Mouse (Mus musculus): Measurements from ENCODE around the gene Eme1. TPM values are rescaled to one million over a fixed set of nuclear protein-coding genes. Genes with fewer than 3 reads are reported as not detected.
A peak's percentile ranks its signal among the peaks of the same experiment; 100 is the strongest.

The Eme1 gene
- polyA plus RNA-seq, 1 experiment from 2014 or later, result 52.6 TPM

GRCm38 (mm10) chr11:94687178-94687577, 33.4 kb upstream of the Eme1 start:
- Histone ChIP-seq H3K4me3 (ENCODE audit: low read depth, low read length) (no peak overlapping the region), H3K4me1 (ENCODE audit: control insufficient read depth, insufficient read depth, low read length) (no peaks in the 10 kb centered on the region), H3K9me3 (ENCODE audit: control insufficient read depth, low read length) (no peaks in the 10 kb centered on the region), H3K36me3 (ENCODE audit: control insufficient read depth, insufficient read depth, low read length) (no peaks in the 10 kb centered on the region), H3K9ac (ENCODE audit: low read length) (no peak overlapping the region), H3K27ac (replicated peaks; ENCODE audit: low read depth, low read length) (no peak overlapping the region), H3K27me3 (ENCODE audit: control insufficient read depth, insufficient read depth, low read length) (no peaks in the 10 kb centered on the region), H3K4me2 (ENCODE audit: low read depth, severe bottlenecking) (no peak overlapping the region)
- WGBS, result 87% methylated on average over 6 of the region's 6 CpGs
- DNase-seq (ENCODE audit: low spot score) (no peak), ATAC-seq (ENCODE audit: insufficient number of reproducible peaks, low FRiP score, low TSS enrichment, low read depth) (no peak)

DNA sequence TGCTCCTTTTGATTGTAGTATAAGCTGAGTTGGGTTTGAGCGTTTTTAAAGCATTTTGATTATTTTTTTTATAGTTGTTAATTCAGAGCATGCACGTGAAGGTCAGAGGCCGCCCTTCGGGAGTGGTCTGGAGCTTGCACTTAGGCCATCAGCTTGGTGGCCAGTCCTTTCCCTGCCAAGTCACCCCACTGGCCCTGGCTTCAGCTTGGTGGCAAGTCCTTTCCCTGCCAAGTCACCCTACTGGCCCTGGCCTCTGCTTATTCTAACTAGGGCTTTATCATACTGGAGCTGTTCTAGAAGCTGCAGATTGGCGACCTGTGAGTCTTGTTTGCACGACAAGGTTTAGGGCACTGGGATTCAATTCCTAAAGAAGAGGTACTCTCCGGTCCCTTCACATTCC, 28.7 kb upstream of the Eme1 start:
- Histone ChIP-seq H3K4me1 (ENCODE audit: control insufficient read depth, insufficient read depth, low read length) (peaks cover 4% of the 10 kb centered on the region), H3K27me3 (ENCODE audit: control insufficient read depth, insufficient read depth, low read length) (no peaks in the 10 kb centered on the region), H3K36me3 (ENCODE audit: control insufficient read depth, insufficient read depth, low read length) (no peaks in the 10 kb centered on the region), H3K4me3 (ENCODE audit: low read depth, low read length) (no peak overlapping the region), H3K4me2 (ENCODE audit: low read depth, severe bottlenecking) (no peak overlapping the region), H3K9me3 (ENCODE audit: control insufficient read depth, low read length) (no peaks in the 10 kb centered on the region), H3K9ac (ENCODE audit: low read length) (no peak overlapping the region), H3K27ac (replicated peaks; ENCODE audit: low read depth, low read length) (no peak overlapping the region)
- DNase-seq (ENCODE audit: low spot score), result no peak
- ATAC-seq (ENCODE audit: insufficient number of reproducible peaks, low FRiP score, low TSS enrichment, low read depth), result no peak
- 84% methylated on average over 7 of the region's 7 CpGs for WGBS

- Histone ChIP-seq H3K9ac (ENCODE audit: low read length) (no peak overlapping the region), H3K4me2 (ENCODE audit: low read depth, severe bottlenecking) (no peak overlapping the region), H3K36me3 (ENCODE audit: control insufficient read depth, insufficient read depth, low read length) (no peaks in the 10 kb centered on the region), H3K4me1 (ENCODE audit: control insufficient read depth, insufficient read depth, low read length) (peaks cover 4% of the 10 kb centered on the region), H3K27me3 (ENCODE audit: control insufficient read depth, insufficient read depth, low read length) (no peaks in the 10 kb centered on the region), H3K27ac (replicated peaks; ENCODE audit: low read depth, low read length) (no peak overlapping the region), H3K4me3 (ENCODE audit: low read depth, low read length) (no peak overlapping the region), H3K9me3 (ENCODE audit: control insufficient read depth, low read length) (no peaks in the 10 kb centered on the region)
- WGBS, result 77% methylated on average over 4 of the region's 4 CpGs
- no peak for ATAC-seq (ENCODE audit: insufficient number of reproducible peaks, low FRiP score, low TSS enrichment, low read depth)
- DNase-seq (ENCODE audit: low spot score), result no peak
Observed at GRCm38 (mm10) chr11:94681640-94682039, 27.9 kb upstream of the Eme1 start.

DNA sequence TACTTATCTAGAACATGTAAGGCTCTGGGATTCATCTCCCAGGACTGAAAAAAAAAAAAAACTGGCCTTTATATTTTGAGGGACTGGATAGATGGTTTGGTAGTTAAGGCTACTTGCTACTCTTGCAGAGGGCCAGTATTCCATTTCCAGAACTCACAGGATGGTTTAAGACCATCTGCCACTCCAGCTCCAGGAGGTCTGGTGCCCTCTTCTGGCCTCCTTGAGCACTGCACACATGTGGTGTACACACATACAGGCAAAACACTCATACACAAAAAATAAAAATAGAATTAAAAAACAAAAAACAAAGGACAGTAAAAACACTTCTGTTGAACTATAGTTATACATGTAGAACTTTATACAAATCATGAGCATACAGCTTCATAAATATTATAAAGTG, 26.9 kb upstream of the Eme1 start:
- H3K4me1 ChIP-seq (ENCODE audit: control insufficient read depth, insufficient read depth, low read length), result peaks cover 13% of the 10 kb centered on the region
- H3K9ac ChIP-seq (ENCODE audit: low read length), result no peak overlapping the region
- H3K4me3 ChIP-seq (ENCODE audit: low read depth, low read length), result no peak overlapping the region
- H3K4me2 ChIP-seq (ENCODE audit: low read depth, severe bottlenecking), result no peak overlapping the region
- ATAC-seq (ENCODE audit: insufficient number of reproducible peaks, low FRiP score, low TSS enrichment, low read depth) (no peak), DNase-seq (ENCODE audit: low spot score) (no peak)
- H3K27me3 ChIP-seq (ENCODE audit: control insufficient read depth, insufficient read depth, low read length), result no peaks in the 10 kb centered on the region
- no peak overlapping the region for H3K27ac ChIP-seq (replicated peaks; ENCODE audit: low read depth, low read length)
- no peaks in the 10 kb centered on the region for H3K9me3 ChIP-seq (ENCODE audit: control insufficient read depth, low read length)
- H3K36me3 ChIP-seq (ENCODE audit: control insufficient read depth, insufficient read depth, low read length), result no peaks in the 10 kb centered on the region

- Histone ChIP-seq H3K4me3 (ENCODE audit: low read depth, low read length) (peak overlapping the region; percentile 85), H3K27me3 (ENCODE audit: control insufficient read depth, insufficient read depth, low read length) (no peaks in the 10 kb centered on the region), H3K9me3 (ENCODE audit: control insufficient read depth, low read length) (no peaks in the 10 kb centered on the region), H3K9ac (ENCODE audit: low read length) (peak overlapping the region; percentile 96; the same call in 1 of the 2 replicates), H3K4me1 (ENCODE audit: control insufficient read depth, insufficient read depth, low read length) (peaks cover 14% of the 10 kb centered on the region), H3K36me3 (ENCODE audit: control insufficient read depth, insufficient read depth, low read length) (no peaks in the 10 kb centered on the region), H3K4me2 (ENCODE audit: low read depth, severe bottlenecking) (peak overlapping the region; percentile 83), H3K27ac (replicated peaks; ENCODE audit: low read depth, low read length) (no peak overlapping the region)
- peak; percentile 72 for ATAC-seq (ENCODE audit: insufficient number of reproducible peaks, low FRiP score, low TSS enrichment, low read depth)
- WGBS, result 32% methylated on average over 15 of the region's 15 CpGs
- no peak for DNase-seq (ENCODE audit: low spot score)
Observed at GRCm38 (mm10) chr11:94677607-94678145, 23.9 kb upstream of the Eme1 start.

DNA sequence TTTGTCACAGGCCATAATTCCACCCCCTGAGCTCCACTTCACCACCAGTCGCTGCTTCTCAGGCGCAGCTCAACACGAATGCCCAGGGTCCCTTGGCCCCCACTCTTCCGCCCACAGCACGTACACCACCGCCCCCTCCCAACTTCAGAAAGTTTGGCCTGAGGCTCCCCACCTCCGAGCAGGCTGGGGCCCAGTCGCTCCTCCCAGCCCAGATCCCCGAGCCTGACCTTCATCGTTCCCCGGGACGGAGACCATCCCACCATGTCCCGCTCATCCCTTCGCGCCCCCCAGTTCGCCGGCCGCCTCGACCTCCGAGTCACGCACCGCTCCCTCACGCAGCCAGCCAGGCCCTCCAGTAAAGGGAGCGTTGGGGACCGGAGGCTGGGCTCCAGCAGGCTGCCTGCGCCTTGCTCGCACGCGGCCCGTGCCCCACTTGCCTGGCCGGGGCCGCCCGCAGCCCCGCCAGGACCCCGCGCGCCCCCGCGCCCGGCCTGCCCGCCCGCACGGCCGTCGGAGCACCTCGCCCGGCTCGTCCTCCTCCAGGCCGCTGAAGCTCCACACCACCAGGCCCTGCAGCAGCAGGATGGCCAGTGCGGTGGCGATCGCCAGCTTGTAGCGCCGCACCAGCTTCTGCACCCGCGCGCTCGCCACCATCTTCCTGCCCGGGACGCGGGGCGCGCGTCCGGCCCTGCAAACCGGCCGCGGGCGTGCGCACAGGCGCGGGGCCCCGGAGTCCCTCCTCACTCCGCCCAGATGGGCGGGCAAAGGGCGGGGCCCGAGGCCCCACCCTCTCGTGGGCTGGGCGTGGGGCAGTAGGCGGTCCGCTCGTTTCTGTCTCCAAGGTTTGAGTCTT, 23.2 kb upstream of the Eme1 start, which contains the start of gene Xylt2:
Xylt2 (minus strand) TSS at position 762 of the 853 bp plus-strand sequence.
- H3K4me3 ChIP-seq (ENCODE audit: low read depth, low read length), result peak within 1 kb of the TSS; percentile 85
- ATAC-seq (ENCODE audit: insufficient number of reproducible peaks, low FRiP score, low TSS enrichment, low read depth), result peak; percentile 92
- 1% methylated on average over 80 of the region's 82 CpGs for WGBS
- no peaks in the 10 kb centered on the region for H3K36me3 ChIP-seq (ENCODE audit: control insufficient read depth, insufficient read depth, low read length)
- no peaks in the 10 kb centered on the region for H3K27me3 ChIP-seq (ENCODE audit: control insufficient read depth, insufficient read depth, low read length)
- H3K9ac ChIP-seq (ENCODE audit: low read length), result peak within 1 kb of the TSS; percentile 96
- peaks cover 14% of the 10 kb centered on the region for H3K4me1 ChIP-seq (ENCODE audit: control insufficient read depth, insufficient read depth, low read length)
- peak within 1 kb of the TSS; percentile 80; the same call in 1 of the 2 replicates for H3K27ac ChIP-seq (replicated peaks; ENCODE audit: low read depth, low read length)
- peak; percentile 94 for DNase-seq (ENCODE audit: low spot score)
- H3K4me2 ChIP-seq (ENCODE audit: low read depth, severe bottlenecking), result peak within 1 kb of the TSS; percentile 83
- no peaks in the 10 kb centered on the region for H3K9me3 ChIP-seq (ENCODE audit: control insufficient read depth, low read length)

GRCm38 (mm10) chr11:94676308-94676707, 22.5 kb upstream of the Eme1 start:
- no peak for DNase-seq (ENCODE audit: low spot score)
- Histone ChIP-seq H3K4me2 (ENCODE audit: low read depth, severe bottlenecking) (peak overlapping the region; percentile 83), H3K9ac (ENCODE audit: low read length) (peak overlapping the region; percentile 96), H3K27ac (replicated peaks; ENCODE audit: low read depth, low read length) (no peak overlapping the region), H3K27me3 (ENCODE audit: control insufficient read depth, insufficient read depth, low read length) (no peaks in the 10 kb centered on the region), H3K9me3 (ENCODE audit: control insufficient read depth, low read length) (no peaks in the 10 kb centered on the region), H3K4me1 (ENCODE audit: control insufficient read depth, insufficient read depth, low read length) (peaks cover 14% of the 10 kb centered on the region), H3K4me3 (ENCODE audit: low read depth, low read length) (peak overlapping the region; percentile 85), H3K36me3 (ENCODE audit: control insufficient read depth, insufficient read depth, low read length) (no peaks in the 10 kb centered on the region)
- no peak for ATAC-seq (ENCODE audit: insufficient number of reproducible peaks, low FRiP score, low TSS enrichment, low read depth)
- WGBS, result 34% methylated on average over 4 of the region's 4 CpGs

DNA sequence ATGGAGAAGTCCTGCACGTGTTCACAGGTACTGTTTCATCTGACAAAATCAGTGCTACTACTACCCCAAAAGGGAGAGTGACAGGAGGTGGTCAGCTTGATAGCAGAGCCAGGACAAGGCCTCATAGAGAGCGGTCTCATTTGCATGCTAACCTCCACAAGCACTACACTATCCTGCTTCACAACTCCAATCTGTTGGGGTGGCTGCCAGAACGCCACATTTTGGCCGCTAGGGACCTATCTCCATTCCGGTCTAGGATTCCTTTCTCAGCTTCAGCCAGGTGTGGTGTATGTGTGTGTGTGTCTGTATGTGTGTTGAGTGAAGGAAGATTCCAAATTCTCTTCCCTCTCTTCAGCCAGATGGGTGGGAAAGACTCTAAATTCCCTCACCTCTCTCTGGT, 21.7 kb upstream of the Eme1 start:
- ATAC-seq (ENCODE audit: insufficient number of reproducible peaks, low FRiP score, low TSS enrichment, low read depth) (no peak), DNase-seq (ENCODE audit: low spot score) (no peak)
- H3K4me1 ChIP-seq (ENCODE audit: control insufficient read depth, insufficient read depth, low read length), result peaks cover 14% of the 10 kb centered on the region
- H3K9ac ChIP-seq (ENCODE audit: low read length), result no peak overlapping the region; the same call in 1 of the 2 replicates
- WGBS, result 84% methylated on average over 5 of the region's 5 CpGs
- no peak overlapping the region for H3K4me3 ChIP-seq (ENCODE audit: low read depth, low read length)
- H3K27me3 ChIP-seq (ENCODE audit: control insufficient read depth, insufficient read depth, low read length), result no peaks in the 10 kb centered on the region
- no peaks in the 10 kb centered on the region for H3K9me3 ChIP-seq (ENCODE audit: control insufficient read depth, low read length)
- H3K4me2 ChIP-seq (ENCODE audit: low read depth, severe bottlenecking), result no peak overlapping the region
- H3K27ac ChIP-seq (replicated peaks; ENCODE audit: low read depth, low read length), result no peak overlapping the region
- H3K36me3 ChIP-seq (ENCODE audit: control insufficient read depth, insufficient read depth, low read length), result no peaks in the 10 kb centered on the region

Data from limb, embryonic 11.5 days (tissue).